Mouse (Mus musculus): ENCODE measurements around the gene Scn8a. TPM values are rescaled to one million over a fixed set of nuclear protein-coding genes. Genes with fewer than 3 reads are reported as not detected.

Gene Scn8a
- polyA plus RNA-seq, 1 experiment from 2014 or later, result 11.6 TPM

- ATAC-seq (ENCODE audit: low FRiP score), result peak; percentile 49; the same call in 1 of the 2 replicates
- peak; percentile 95 for DNase-seq (ENCODE audit: low spot score, missing footprints)
- under 1% methylated on average over 70 of the region's 77 CpGs for WGBS
- Histone ChIP-seq H3K9ac (ENCODE audit: low read length) (peak overlapping the region; percentile 63), H3K4me3 (ENCODE audit: low read depth, low read length) (peak overlapping the region; percentile 48), H3K9me3 (ENCODE audit: control insufficient read depth, low read length) (no peaks in the 10 kb centered on the region), H3K4me2 (peak overlapping the region; percentile 96), H3K27ac (ENCODE audit: low read depth, low read length) (no peak overlapping the region), H3K4me1 (ENCODE audit: control insufficient read depth, insufficient read depth, low read length) (peaks cover 19% of the 10 kb centered on the region), H3K27me3 (ENCODE audit: control insufficient read depth, insufficient read depth, low read length) (peaks cover 38% of the 10 kb centered on the region), H3K36me3 (ENCODE audit: control insufficient read depth, insufficient read depth, low read length) (no peaks in the 10 kb centered on the region; the same call in 1 of the 2 replicates)
Observed at GRCm38 (mm10) chr15:101046527-101047193, 177.0 kb downstream of the Scn8a start.

DNA sequence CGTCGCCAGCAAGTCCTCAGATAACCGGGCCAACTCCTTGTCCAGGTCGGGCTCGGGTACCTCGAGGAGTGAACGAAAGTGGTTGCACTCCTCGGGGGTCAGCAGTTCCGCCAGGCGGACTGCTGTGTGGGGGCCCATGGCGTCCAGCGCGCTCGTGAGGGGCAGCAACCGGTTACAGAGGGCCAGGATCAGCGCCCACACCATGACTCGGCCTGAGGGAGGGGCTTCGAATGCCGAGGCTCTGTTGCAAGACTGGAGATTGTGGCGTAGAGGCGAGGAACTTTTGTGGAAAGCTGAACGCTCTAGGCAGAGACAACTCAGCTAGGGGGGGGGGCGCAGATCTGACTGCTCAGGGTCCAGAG is 177.5 kb downstream of the Scn8a start, which contains the start of gene Gm47841:
Gm47841 (minus strand) TSS at position 204 of the 362 bp plus-strand sequence.
- Histone ChIP-seq H3K27ac (ENCODE audit: low read depth, low read length) (no peak within 1 kb of the TSS; the same call in 1 of the 2 replicates), H3K27me3 (ENCODE audit: control insufficient read depth, insufficient read depth, low read length) (peaks cover 38% of the 10 kb centered on the region), H3K9me3 (ENCODE audit: control insufficient read depth, low read length) (no peaks in the 10 kb centered on the region), H3K4me3 (ENCODE audit: low read depth, low read length) (peak within 1 kb of the TSS; percentile 48), H3K4me1 (ENCODE audit: control insufficient read depth, insufficient read depth, low read length) (peaks cover 22% of the 10 kb centered on the region), H3K9ac (ENCODE audit: low read length) (peak within 1 kb of the TSS; percentile 63), H3K4me2 (peak within 1 kb of the TSS; percentile 96), H3K36me3 (ENCODE audit: control insufficient read depth, insufficient read depth, low read length) (no peaks in the 10 kb centered on the region; the same call in 1 of the 2 replicates)
- no peak for ATAC-seq (ENCODE audit: low FRiP score)
- WGBS, result 1% methylated on average over 22 of the region's 23 CpGs
- no peak for DNase-seq (ENCODE audit: low spot score, missing footprints)

DNA sequence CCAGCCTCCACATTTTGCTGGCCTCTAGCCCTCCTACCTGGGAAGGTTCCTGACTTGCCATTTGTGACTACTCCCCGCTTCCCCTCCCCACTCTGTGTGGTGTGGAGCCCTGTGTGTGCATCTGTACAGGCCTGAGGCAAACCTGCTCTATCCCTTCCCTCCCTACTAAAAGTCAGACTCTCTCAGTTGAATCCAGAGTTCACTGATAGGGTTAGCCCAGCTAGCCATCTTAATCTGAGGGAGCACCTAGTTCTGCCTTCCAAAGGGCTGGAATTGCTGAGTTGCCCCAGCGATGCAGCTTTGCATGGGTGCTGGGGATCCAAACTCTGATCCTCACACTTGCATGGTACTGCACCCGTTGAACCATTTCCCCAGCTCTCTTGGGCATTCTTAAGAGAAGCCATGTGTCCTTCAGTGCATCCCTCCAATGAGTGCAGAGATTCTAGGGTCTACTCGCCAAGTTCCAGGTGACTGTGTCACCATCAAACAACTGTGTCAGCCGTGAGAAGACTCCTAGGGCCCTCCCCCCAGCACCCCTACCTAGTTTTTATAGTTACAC is 178.8 kb downstream of the Scn8a start:
- H3K9ac ChIP-seq (ENCODE audit: low read length), result no peak overlapping the region
- ATAC-seq (ENCODE audit: low FRiP score), result no peak
- no peaks in the 10 kb centered on the region for H3K9me3 ChIP-seq (ENCODE audit: control insufficient read depth, low read length)
- DNase-seq (ENCODE audit: low spot score, missing footprints), result no peak
- WGBS, result 52% methylated on average over 5 of the region's 5 CpGs
- H3K4me1 ChIP-seq (ENCODE audit: control insufficient read depth, insufficient read depth, low read length), result peaks cover 32% of the 10 kb centered on the region
- H3K4me3 ChIP-seq (ENCODE audit: low read depth, low read length), result no peak overlapping the region
- H3K27ac ChIP-seq (ENCODE audit: low read depth, low read length), result no peak overlapping the region; the same call in 1 of the 2 replicates
- no peak overlapping the region for H3K4me2 ChIP-seq
- H3K27me3 ChIP-seq (ENCODE audit: control insufficient read depth, insufficient read depth, low read length), result peaks cover 47% of the 10 kb centered on the region
- no peaks in the 10 kb centered on the region; the same call in 1 of the 2 replicates for H3K36me3 ChIP-seq (ENCODE audit: control insufficient read depth, insufficient read depth, low read length)

DNA sequence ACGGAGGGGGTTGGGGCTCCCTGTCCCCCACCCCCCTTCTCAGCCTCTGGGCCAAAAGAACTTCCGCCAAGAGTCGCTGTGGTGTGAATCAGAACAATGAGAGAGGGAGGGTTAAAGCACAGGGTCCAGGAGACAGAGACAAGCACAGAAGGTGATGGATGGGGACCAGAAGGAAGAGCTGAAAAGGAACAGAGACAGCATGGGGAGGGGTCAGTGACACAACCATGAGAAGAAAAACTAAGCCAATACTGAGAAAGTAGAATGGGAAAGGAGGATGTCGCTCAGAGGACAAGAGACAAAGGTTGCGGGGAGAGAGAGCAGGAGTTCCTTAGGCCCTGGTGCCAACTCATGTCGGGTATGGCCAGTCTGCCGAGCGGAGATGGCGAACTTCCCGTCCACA is 182.2 kb downstream of the Scn8a start:
- DNase-seq (ENCODE audit: low spot score, missing footprints) (no peak), ATAC-seq (ENCODE audit: low FRiP score) (no peak)
- Histone ChIP-seq H3K4me1 (ENCODE audit: control insufficient read depth, insufficient read depth, low read length) (peaks cover 37% of the 10 kb centered on the region), H3K9ac (ENCODE audit: low read length) (no peak overlapping the region), H3K4me2 (no peak overlapping the region), H3K27me3 (ENCODE audit: control insufficient read depth, insufficient read depth, low read length) (peaks cover 38% of the 10 kb centered on the region), H3K36me3 (ENCODE audit: control insufficient read depth, insufficient read depth, low read length) (no peaks in the 10 kb centered on the region; the same call in 1 of the 2 replicates), H3K27ac (ENCODE audit: low read depth, low read length) (no peak overlapping the region), H3K9me3 (ENCODE audit: control insufficient read depth, low read length) (no peaks in the 10 kb centered on the region), H3K4me3 (ENCODE audit: low read depth, low read length) (no peak overlapping the region)
- 46% methylated on average over 10 of the region's 10 CpGs for WGBS

DNA sequence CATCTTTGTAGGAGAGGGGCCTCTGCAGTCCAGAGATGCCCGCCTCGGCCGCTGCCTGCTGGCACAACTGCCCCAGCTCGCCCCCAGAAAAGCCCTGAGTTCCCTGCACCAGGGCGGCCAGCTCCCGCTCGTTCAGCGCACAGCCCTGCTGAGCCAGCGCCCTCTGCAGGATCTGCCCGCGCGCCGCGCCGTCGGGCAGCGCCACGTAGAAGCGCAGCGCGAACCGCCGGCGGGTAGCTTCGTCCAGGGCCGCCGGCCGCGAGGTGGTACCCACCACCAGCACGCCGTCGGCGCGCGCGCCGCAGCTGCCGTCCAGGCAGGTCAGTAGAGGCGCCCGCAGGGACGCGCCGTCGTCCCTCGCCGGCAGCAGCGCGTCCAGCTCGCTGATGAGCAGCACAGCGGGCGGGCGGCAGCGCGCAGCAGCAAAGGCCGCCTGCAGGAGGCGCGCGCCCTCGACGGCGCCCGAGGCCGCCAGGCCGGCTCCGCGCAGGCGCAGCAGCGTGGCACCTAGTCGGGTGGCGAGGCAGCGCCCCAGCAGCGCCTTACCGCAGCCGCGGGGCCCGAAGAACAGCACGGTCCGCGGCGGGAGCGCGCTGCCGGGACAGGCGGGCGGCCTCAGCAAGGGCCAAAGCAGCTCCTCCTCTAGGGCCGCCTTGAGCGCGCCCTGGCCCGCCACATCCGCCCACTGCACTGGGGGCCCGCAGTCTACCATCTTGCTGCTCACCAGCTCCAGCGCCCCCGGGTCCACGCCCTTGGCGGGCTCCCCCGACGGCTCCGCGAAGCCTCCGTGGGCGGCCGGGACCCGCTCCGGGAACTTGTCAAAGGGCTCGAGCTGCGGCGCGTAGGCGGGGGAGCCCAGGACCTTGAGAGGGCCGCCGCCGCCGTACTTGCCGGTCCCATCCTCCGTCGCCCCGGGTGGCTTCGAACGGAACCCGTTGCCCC is 183.2 kb downstream of the Scn8a start:
- peak; percentile 93 for DNase-seq (ENCODE audit: low spot score, missing footprints)
- H3K36me3 ChIP-seq (ENCODE audit: control insufficient read depth, insufficient read depth, low read length), result no peaks in the 10 kb centered on the region; the same call in 1 of the 2 replicates

DNA sequence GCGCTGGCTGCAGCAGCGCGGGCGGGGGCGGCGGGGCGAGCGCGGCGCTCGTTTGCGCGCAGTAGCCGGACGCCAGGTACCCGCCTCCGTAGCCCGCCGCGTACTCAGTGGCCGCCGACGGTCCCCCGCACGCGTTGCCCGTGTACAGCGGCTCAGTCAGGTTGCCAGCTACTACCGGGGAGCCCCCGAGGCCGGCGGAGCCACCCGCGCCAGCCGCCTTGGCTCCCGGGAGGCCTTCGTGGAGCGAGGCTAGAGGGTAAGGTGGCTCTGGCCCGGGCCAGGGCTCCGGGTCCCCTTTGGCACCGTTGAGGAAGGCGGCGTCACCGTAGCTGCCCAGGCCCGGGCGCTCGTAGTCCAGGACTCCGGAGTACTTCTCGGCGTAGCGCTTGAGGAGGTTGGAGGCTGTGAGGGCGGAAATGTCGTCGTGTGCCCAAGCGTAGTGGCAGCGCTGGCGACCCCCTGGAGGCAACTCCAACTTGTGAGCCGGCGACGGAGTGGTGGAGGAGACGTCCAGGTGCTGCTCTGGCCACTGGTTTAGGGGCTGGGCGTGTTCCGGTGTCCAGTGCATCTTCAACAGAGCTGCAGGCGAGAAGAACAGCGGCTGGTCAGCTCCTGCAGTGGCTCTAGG is 184.3 kb downstream of the Scn8a start:
- Histone ChIP-seq H3K36me3 (ENCODE audit: control insufficient read depth, insufficient read depth, low read length) (no peaks in the 10 kb centered on the region; the same call in 1 of the 2 replicates), H3K4me2 (peak overlapping the region; percentile 52), H3K27me3 (ENCODE audit: control insufficient read depth, insufficient read depth, low read length) (peaks cover 31% of the 10 kb centered on the region), H3K9ac (ENCODE audit: low read length) (peak overlapping the region; percentile 45), H3K27ac (ENCODE audit: low read depth, low read length) (no peak overlapping the region), H3K4me3 (ENCODE audit: low read depth, low read length) (peak overlapping the region; percentile 31), H3K4me1 (ENCODE audit: control insufficient read depth, insufficient read depth, low read length) (peaks cover 38% of the 10 kb centered on the region), H3K9me3 (ENCODE audit: control insufficient read depth, low read length) (no peaks in the 10 kb centered on the region)
- 8% methylated on average over 59 of the region's 65 CpGs for WGBS
- peak; percentile 95 for DNase-seq (ENCODE audit: low spot score, missing footprints)
- ATAC-seq (ENCODE audit: low FRiP score), result no peak

More for the DNA sequence above, 183.2 kb downstream of the Scn8a start:
- 0 out of 2 replicates have a peak, but pooled peaks have one; percentile 25 for ATAC-seq (ENCODE audit: low FRiP score)
- Histone ChIP-seq H3K4me2 (peak overlapping the region; percentile 52), H3K4me3 (ENCODE audit: low read depth, low read length) (peak overlapping the region; percentile 31), H3K9ac (ENCODE audit: low read length) (peak overlapping the region; percentile 45), H3K4me1 (ENCODE audit: control insufficient read depth, insufficient read depth, low read length) (peaks cover 33% of the 10 kb centered on the region), H3K27ac (ENCODE audit: low read depth, low read length) (no peak overlapping the region), H3K27me3 (ENCODE audit: control insufficient read depth, insufficient read depth, low read length) (peaks cover 31% of the 10 kb centered on the region), H3K9me3 (ENCODE audit: control insufficient read depth, low read length) (no peaks in the 10 kb centered on the region)
- WGBS, result 15% methylated on average over 116 of the region's 120 CpGs

DNA sequence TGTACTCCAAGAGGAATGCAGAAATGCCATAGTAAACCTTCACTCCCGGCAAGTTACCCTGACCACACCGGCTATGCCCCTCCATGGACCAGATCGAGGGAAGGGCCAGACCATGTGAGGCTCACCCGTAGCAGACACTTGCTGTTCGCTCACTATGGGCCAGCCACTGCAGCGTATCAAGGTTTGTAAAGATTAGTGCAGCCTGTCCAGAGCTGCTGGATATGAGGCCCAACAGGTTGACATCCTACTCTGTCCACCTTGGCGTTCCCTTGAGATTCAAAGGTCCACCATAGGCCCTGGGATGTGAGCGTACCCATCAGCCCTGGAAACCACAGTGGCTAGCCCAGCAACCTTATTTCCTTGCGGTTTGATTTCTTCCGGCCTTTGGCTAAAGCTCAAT is 184.9 kb downstream of the Scn8a start:
- DNase-seq (ENCODE audit: low spot score, missing footprints) (peak; percentile 92), ATAC-seq (ENCODE audit: low FRiP score) (no peak)
- Histone ChIP-seq H3K4me1 (ENCODE audit: control insufficient read depth, insufficient read depth, low read length) (peaks cover 42% of the 10 kb centered on the region), H3K9ac (ENCODE audit: low read length) (no peak overlapping the region), H3K27me3 (ENCODE audit: control insufficient read depth, insufficient read depth, low read length) (peaks cover 31% of the 10 kb centered on the region), H3K4me2 (no peak overlapping the region), H3K9me3 (ENCODE audit: control insufficient read depth, low read length) (no peaks in the 10 kb centered on the region), H3K4me3 (ENCODE audit: low read depth, low read length) (no peak overlapping the region), H3K36me3 (ENCODE audit: control insufficient read depth, insufficient read depth, low read length) (no peaks in the 10 kb centered on the region; the same call in 1 of the 2 replicates), H3K27ac (ENCODE audit: low read depth, low read length) (no peak overlapping the region)
- WGBS, result 64% methylated on average over 10 of the region's 10 CpGs

GRCm38 (mm10) chr15:101056225-101056624 is 186.6 kb downstream of the Scn8a start:
- Histone ChIP-seq H3K36me3 (ENCODE audit: control insufficient read depth, insufficient read depth, low read length) (no peaks in the 10 kb centered on the region; the same call in 1 of the 2 replicates), H3K4me2 (no peak overlapping the region), H3K9ac (ENCODE audit: low read length) (0 out of 2 replicates have a peak overlapping the region, but pooled peaks have one; percentile 20), H3K27ac (ENCODE audit: low read depth, low read length) (no peak overlapping the region), H3K4me3 (ENCODE audit: low read depth, low read length) (no peak overlapping the region), H3K9me3 (ENCODE audit: control insufficient read depth, low read length) (no peaks in the 10 kb centered on the region), H3K4me1 (ENCODE audit: control insufficient read depth, insufficient read depth, low read length) (peaks cover 55% of the 10 kb centered on the region), H3K27me3 (ENCODE audit: control insufficient read depth, insufficient read depth, low read length) (peaks cover 28% of the 10 kb centered on the region)
- ATAC-seq (ENCODE audit: low FRiP score) (peak; percentile 59), DNase-seq (ENCODE audit: low spot score, missing footprints) (peak; percentile 94)
- WGBS, result 46% methylated on average over 10 of the region's 10 CpGs
